Mouse (Mus musculus) lung, postnatal 25 days (tissue): ENCODE measurements around the gene Lamtor3.
"Not testable (repeated sequence)": the region's sequence is repeated elsewhere in the genome, so short reads cannot be mapped to it uniquely, and the experiment has no call there.

Experiments
- DNase-seq: peaks from one replicate; pipeline ENCODE4 v3.0.0; 2022; ENCODE audit warnings: low spot score

Gene Lamtor3

DNA sequence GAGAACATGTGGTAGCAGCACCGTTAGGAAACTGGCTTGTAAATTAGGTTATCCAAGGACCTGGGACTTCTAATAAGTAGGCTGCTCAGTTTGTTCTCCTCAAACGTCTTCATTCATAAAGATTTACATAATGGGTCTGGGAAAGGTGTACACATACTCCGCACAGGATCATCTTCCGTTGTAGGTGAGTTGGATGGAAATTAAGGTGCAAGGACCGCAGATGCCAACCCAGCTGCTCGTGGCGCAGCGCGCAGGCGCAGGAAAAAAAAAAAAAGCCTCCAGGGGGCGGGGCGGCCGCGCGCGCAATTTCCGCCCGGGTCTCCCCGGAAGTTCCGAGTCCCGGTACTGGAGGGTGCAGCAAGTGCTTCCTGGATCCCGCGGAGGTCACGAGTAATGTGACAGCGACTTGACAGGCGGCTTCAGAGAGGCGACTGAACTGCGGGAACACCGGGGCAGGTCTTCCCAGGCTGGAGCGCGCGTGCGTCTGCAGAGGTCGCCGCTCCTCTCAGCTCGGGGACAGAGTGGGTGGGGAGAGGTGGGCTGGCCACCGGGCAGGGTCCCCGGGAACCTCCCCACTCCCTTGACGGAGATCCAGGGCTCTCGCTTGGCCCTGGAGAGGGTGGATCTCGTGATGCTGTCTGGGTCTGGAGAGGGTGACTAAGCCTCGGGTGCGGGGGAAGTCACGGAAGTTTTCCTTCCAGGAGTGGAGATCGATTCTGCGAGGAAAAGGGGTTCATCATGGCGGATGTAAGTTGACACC, at the start of gene Lamtor3:
Gene Lamtor3, plus strand, starts transcription at position 335 of the 760 bp plus-strand sequence.
- peak; percentile 88 for DNase-seq

DNA sequence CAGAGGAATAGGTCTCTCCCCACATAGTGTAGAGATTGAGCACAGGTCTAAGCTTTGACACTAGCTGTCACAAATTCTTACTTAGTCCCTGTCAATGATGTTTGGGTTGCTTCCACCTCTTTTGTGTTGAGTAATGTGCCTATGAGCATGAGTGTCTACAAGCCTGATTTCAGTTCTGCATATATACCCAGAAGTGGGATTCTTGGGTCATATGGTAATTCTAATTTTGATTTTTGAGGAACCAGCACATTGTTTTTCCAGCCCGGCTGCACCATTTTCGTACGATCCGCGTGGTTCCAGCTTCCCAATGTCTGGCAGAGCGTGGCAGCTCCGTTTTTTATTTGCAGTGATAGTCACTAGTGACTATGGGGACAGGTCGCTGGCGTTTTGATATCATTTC, 48.9 kb upstream of the Lamtor3 start:
- no peak for DNase-seq

DNA sequence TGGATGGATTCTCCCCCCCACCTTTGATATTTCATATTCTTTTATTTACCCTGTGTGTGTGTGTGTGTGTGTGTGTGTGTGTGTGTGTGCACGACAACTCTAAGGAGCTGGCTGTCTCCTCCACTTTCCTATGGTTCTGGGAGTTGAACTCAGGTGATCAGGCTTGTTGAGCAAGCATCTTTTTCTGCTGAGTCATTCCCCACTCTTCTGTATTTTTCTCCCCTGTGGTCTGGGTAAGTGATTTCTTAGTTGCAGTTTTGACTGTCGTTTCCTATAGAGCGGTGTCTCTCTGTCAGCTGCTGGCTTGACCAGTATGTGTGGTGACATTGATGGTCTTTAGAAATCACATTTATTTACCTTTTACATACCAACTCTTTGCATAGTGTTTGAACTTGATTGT, 39.0 kb upstream of the Lamtor3 start:
- no peak for DNase-seq

DNA sequence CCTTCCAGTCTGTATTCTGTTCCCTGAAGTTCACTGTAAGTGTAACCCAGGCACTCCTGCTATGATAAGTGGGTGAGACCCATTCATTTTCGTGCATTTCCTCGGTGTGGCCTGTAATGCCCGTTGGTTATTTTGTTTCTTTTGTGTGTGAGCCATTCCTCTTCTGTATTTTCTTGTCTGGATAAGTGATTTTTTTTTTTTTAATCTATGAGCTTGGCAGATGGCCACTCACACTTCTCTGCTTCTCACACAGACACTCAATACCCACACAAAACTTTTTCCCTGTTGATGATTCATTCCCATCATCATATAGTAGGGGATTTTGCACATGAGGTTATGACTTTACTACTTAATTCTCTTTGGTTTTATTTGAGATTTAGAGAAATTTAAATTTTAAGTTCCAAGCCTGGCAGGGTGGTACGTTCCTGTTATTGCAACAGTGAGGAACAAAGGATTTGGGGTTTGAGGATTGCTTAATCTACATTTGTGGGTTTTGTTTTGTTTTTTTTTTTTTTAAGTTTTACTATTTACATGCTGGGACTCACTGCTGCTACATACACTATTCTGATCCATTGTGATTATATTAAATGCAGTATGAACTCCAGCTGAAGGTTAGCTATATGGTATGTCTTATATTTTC, 38.1 kb upstream of the Lamtor3 start:
- DNase-seq = no peak

DNA sequence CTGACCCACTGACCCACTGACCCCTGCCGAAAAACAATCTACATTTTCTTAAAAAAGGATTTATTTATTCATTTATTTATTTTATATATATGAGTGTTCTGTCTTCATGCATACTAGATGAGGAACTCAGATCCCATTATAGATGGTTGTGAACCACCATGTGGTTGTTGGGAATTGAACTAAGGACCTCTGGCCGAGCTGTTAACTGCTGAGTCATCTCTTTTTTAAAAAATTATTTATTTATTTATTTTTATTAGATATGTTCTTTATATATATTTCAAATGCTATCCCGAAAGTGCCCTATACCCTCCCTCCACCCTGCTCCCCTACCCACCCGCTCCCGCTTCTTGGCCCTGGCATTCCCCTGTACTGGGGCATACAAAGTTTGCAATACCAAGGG, 37.2 kb upstream of the Lamtor3 start:
- DNase-seq = no peak

DNA sequence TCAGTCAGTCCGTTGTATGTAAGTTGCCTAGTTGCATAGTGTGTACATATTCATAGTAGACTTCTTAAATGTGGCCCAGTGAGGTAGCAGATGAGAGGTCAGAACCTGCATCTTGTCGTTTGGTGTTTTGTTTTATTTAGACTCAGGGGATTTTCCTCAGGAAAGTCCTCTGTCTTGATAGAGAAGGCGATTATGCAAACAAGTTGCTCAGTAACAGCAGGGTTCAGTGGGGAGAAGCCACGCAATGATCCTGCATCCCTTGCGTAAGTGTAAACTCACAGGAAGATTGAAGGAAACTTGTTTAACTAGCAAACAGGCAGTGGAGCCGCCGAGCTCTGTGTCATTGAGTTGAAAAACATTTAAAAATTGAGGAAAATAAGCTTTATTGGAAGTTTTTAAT, 30.3 kb upstream of the Lamtor3 start:
- no peak for DNase-seq

DNA sequence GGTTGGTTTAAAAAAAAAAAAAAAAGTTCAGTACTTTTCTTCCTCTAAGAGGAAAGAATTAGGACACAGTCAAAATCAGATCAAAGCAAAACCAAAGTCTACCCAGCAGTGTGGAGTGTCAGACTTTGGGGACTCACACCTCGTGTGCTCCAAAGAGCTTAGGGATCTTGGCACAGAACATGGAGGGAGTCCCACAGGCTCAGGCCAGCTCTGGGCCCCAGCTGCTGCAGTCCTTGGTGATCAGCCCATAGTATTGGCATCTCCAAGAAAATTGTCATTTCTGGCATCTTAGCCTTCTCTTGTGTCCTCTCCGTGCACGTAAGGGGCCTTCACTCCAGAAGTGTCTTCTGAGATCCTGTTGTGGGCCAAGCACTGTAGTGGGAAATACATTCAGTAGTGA, 27.2 kb upstream of the Lamtor3 start:
- DNase-seq = no peak

DNA sequence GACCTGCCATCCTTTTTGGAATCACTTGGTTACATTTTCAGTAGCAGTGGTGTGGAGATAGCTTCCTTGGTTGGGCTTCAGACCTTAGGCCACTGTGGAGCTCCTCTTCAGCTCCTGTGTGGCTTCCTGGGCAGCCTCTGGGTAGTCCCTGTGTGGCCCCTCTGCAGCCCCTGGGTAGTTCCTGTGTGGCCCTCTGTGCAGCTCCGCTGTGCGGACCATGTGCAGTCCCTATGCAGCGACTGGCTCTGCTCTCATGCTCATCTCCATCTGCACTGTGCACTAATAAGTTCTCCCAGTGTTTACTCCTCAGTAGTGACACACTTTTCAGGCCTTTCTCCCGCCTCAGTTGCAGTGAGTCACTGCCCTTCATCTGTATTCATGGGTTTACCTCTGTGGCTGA, 26.2 kb upstream of the Lamtor3 start:
- DNase-seq = no peak

DNA sequence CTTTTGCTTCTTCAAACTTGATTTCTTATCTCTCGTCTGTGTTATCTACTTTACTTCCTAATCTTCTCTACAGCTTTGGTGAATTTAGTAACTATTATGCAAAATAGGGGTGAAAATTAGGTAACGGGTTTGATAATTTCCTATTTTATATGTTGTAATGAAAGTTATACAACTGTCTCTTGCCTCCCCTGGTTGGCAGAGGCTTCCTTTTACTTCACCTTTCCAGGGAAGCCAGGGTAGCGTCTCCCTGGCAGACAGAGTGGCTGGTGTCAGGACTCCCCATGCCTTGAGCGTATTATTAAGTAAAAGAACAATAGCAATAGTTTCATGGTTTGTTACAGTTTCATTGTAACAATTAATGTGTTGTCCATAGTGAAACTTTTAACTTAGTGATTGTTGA, 24.5 kb upstream of the Lamtor3 start:
- no peak for DNase-seq

DNA sequence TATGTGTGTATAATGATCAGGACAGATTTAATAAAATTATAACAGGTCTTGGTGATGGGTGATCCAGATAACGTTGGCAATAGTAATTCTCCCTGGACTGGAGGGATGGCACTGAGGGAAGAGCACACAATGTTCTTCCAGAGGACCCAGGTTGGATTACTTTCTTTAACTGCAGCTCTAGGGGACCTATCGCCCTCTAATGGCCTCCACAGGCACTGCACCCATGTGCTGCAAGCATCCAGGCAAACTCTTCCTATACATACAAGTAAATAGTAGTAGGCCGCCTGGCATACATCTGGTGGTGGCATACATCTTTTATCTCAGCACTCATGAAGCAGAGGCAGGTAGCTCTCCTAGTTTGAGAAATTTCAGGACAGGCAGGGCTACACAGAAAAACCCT, 23.1 kb upstream of the Lamtor3 start:
- DNase-seq = no peak

DNA sequence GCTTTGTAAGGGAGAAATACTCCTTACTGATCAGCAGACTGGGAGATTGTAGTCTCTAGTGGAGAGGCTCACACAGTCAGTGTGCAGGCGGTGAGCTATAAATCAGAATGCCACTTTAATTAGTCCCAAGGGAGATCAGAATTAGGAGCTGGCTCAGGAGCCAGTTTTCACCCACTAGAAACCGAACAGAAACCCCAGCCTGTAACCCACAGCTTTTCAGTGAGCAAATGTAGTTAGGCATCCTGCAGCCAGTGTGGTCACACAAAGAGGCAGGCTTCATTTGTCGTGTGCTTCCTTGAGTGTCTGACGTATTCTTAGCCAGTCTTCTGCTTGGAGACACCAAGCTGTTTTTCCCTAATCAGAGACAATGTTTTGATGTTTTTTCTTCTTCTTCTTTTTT, 21.9 kb upstream of the Lamtor3 start:
- no peak for DNase-seq

DNA sequence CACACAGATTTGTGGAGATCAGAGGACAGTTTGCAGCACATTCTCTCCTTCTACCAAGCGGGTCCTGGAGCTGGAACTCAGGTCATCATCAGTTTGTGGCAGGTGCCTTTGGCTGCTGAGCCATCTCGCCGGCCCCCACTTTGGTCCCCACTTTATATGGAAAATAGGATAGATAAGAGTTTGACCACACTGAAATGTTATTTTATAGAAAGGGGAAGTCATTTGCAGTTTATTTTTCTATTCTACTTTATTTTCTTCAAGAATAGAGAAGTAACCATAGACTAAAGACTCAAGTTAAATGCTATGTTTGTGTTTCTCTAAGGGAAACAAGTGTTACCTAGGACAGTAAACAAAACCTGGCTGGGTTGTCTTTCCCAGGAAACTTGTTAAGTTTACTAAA, 21.4 kb upstream of the Lamtor3 start:
- DNase-seq = no peak

DNA sequence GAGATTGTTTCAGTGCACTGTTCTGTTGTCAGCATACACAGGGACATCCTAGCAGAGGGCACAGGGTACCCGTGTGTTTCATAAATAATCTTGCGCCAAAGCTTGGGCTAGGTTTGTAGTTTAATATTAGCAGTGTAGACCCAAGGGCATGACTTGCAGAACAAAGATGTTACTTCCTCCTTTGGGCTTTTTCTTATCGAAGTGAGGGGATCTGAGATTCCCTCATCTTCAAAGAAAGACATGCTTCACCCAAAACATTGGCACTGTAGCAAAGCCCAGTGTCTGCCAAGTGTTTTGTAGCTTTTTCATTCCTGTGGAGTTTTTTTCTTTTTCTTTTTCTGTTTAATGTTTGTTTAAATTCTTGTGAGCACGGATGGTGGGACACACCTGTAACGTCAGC, 20.6 kb upstream of the Lamtor3 start:
- no peak for DNase-seq

DNA sequence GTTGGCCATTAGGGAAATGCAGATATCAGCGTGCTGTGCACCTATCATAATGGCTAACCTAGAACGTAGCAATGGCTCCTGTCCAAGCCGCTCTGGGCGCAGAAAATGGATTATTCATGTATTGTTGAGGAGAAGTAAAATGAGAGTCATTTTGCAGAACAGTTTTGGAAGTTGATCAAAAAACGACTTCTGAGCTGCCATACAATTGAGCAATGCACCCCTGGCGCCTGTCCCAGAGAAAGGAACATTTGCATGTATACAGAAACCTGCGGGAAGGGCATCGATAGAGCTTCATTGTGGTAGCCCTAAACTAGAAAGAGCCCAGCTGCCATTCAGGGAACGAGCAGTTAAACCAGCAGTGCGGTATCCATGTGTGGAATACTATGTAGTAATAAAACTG, 18.2 kb upstream of the Lamtor3 start:
- DNase-seq = no peak

DNA sequence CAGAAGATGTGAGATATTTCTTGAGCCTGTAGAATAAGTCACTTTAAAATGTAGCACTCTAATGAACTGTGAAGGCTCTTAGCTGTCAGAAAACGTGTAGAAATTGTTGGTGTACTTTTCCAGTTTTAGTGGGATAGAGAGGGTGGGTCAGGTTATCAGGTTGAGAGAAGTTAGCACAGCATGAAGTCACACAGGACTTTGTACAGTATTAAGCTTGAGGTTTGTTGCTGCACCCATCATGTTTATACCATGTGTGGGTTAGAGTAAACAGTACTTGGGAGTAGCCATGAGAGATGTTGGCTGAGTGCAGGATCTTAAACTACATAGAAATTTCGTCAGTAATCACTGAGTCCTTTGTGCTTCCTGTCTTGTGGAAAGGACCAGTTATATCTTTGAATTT, 5.2 kb upstream of the Lamtor3 start:
- no peak for DNase-seq

DNA sequence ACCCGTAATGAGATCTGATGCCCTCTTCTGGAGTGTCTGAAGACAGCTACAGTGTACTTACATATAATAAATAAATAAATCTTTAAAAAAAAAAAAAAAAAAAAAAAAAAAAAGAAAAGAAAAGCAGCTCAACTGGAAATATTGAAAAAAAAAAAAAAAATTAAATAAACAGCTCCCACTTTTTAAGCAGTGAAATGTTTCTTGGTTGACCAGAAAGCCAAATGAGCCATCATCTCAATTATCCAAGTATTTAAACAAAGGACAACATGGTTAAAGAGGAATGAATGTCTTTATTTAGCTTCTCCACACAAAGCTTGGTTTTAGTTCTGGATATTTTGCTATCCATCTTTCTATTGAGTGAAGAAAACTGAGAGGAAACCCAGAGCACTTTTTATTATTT, 3.7 kb upstream of the Lamtor3 start:
- DNase-seq = not testable (repeated sequence)

DNA sequence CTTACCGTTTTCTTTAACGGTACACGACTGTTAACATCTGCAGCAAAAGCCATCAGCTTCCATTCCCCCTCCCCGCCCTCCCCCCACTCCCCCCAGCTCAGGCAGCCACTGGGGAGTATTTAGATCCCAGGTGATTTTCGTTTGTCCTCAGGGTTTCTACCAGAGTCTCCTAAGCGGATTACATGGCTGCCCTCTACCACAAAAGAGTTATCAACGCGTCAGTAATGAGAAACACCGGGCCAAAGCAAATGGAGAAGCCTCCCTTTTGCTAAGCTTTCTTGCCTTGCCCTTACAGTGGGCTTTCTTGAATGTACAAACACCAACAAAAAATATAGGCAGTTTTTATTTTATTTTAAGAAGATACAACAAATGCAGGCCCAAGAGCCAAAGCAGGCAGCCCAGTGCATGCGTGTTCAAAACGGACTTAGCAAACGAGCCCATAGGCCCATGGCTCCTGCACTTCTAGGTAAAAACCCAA, 573 bp upstream of the Lamtor3 start:
- DNase-seq = no peak

DNA sequence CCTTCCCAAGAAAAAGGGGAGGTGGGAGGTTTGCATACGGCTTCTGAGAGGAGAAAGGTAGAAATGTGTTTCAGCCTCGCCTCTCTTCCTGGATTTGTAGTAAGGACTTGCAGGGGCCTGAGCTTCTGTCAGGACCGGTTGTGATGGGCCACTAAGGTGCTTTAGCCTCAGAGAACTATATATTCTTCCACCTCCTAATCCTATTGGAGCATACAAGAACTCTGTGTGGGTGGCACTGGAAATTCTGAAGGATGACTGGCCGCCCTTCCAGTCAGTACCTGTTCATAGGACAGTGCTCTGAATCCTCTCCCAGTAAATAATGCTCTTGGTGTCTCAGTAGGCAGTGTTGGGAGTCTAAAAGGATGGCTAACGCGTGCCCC, 616 bp downstream of the Lamtor3 start:
- DNase-seq = no peak

DNA sequence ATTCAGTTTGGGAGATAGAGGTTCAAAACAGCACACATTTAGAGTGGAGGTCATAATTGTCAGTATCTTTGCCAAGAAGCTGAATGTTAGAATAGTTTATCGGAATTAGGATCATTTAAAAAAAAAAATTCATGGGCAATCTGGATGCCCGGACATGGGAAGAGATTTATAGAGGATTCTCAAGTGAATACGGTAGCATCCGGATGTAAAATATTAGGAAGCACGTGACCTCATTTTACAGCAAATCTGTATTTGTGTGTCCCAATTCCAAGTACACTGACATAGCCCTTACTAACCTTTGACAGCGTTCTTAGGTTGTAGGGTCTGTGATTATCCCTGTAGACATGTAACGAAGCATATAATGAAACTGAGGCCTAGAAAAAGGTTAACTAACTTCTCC, 1.1 kb downstream of the Lamtor3 start:
- no peak for DNase-seq

DNA sequence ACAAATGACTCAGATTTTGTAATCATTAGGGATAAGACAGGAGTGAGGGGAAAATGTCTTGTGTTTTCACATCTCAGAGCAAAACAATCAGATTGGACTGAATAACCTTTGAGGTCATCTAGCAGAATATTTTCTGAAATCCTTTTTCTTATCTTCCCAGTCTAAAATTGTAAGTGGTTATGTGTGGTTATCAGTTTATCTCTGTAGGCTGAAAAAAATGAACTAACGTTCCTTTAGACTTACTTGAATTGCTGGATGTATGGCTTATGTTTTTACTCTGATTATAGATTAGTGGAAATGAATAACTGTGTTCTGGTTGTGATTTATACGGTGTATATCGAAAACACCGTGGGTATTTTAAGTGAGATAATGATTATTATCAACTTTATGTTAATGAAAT, 2.3 kb downstream of the Lamtor3 start:
- DNase-seq = no peak

DNA sequence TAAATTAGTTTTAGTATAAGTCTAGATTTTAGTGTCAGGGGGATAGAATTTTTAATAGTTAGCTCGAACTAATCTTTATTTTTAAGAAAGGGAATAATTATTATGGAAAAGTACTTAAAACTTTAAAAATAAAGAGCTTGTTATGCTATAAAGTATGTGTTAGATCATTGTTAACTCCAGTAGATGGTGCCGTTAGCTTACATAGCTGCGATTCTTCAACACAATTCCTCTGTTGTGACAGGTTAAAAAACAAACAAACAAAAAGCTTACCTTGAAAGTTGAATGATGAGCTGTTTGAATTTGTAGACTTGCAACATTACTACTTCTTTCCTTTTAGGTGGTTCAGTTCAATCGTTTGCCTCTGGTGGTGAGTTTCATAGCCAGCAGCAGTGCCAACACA, 8.7 kb downstream of the Lamtor3 start:
- DNase-seq = no peak

DNA sequence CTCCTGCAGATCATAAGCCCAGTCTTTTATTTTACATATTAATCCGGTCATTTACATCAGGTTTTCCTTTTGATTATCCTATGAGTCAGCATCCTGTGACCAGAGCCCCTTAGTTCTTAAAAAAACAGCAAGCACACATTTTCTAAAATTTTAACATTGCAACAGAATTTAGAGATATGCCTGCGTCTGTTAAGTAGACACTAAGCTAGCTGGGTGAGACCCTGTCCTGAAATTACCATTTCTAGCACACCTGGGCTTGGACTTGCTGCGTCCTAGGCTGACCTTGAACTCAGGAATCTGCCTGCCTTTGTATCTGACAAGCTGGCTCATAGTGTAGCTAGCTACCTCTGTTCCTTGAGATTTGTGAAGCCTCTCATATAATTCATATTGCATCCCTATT, 11.6 kb downstream of the Lamtor3 start:
- DNase-seq = no peak

DNA sequence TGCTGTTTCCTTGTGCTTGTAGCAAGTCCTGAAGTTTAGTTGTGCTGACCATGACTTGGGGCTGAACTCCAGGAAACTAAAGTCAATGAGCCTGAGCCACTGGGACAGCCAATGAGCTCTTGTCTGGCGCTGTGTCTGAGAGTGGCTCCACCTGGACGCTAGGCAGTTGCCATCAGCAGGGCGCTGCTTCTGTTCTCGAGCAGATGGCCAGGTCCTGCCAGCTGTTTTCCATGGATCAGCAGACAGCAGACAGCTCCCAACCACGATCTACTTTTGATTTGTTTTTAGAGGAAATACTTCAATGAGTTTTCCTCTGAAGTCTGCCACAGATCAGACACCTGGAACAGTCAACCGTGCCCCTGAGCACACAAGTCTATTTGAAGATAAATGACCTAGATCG, 14.4 kb downstream of the Lamtor3 start:
- DNase-seq = no peak

DNA sequence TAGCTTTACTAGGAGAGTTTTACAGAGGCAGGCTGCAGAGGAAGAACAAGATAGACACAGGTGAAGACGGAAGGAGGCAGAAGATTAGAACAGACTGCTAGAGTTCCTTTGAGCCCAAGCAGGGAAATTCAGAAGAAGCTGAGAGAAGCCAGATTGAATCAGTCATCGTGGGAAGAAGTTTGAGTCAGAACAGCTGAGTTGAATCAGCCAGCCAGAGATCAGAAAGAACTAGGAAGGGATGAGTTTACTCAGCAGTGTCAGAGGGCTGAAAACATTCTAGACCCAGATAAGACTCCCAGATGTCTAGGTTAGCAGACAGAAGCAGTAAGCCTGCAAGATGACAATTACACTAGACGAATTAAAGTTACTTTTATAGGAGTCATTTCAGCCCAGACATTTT, 15.7 kb downstream of the Lamtor3 start:
- DNase-seq = no peak
